Mouse (Mus musculus): ENCODE measurements around the gene Tnks2. TPM values are rescaled to one million over a fixed set of nuclear protein-coding genes. Genes with fewer than 3 reads are reported as not detected.

Gene Tnks2
- polyA plus RNA-seq, 1 experiment = 75.8 TPM

DNA sequence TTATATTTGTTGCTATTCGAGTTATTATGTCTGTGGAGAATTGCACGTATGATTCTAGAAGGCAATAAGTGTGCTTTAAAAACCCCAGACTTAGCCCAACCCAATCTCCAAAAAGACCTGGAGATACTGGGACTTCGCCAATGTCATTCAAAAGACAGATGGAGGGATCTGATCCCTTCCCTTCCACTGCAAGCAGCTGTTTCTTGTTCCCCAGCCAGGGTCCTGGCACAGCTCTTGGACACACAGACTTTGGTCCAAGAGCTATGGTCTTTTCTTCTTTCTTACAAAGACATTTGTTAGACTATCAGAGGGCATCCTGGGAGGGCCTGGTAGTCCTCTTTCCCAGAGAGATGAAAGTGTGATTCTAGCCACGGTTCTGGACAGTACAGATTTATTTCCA, 82.2 kb downstream of the Tnks2 start:
- 65% methylated on average over 4 of the region's 4 CpGs for WGBS
- TF ChIP-seq POLR2A (IDR thresholded peaks at IDR 0.05; ENCODE audit: insufficient read depth, low read depth, low read length) (no peak), CTCF (IDR thresholded peaks at IDR 0.05; ENCODE audit: insufficient read depth, low read depth, low read length) (no peak)
- Histone ChIP-seq H3K4me1 (ENCODE audit: control insufficient read depth, insufficient read depth, low read length) (0 out of 2 replicates have a peak, but pooled peaks cover 2% of the 10 kb centered on the region), H3K4me3 (ENCODE audit: insufficient read depth, low read depth, low read length) (no peak overlapping the region), H3K27ac (ENCODE audit: insufficient read depth, low read depth, low read length) (no peak overlapping the region)

DNA sequence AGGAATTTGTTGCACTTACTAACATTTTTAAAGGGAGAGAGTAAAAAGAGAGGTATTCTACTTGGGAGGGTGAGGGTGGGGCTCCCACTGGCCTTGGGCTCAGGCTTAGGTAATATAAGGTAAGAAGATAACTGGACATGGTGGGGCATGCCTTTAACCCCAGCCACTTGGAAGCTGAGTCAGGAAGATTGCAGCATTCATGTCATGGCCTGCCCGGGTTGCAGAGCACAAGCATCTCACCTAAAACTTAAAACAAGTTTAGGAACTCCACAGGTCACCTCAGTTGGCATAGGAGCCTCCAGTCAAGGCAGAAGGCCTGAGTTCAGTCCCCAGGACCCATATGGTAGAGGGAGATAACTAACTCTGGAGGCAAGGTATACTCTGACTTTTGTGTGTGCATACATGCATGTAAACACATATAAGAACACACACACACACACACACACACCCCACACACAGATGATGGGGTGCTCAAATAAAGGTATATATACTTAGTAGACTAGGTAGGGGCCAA, 82.9 kb downstream of the Tnks2 start:
- 69% methylated on average over 1 of the region's 1 CpGs for WGBS
- H3K4me1 ChIP-seq (ENCODE audit: control insufficient read depth, insufficient read depth, low read length) = 0 out of 2 replicates have a peak, but pooled peaks cover 2% of the 10 kb centered on the region
- H3K4me3 ChIP-seq (ENCODE audit: insufficient read depth, low read depth, low read length) = no peak overlapping the region
- no peak overlapping the region for H3K27ac ChIP-seq (ENCODE audit: insufficient read depth, low read depth, low read length)
- no peak for TF ChIP-seq POLR2A (IDR thresholded peaks at IDR 0.05; ENCODE audit: insufficient read depth, low read depth, low read length)
- TF ChIP-seq CTCF (IDR thresholded peaks at IDR 0.05; ENCODE audit: insufficient read depth, low read depth, low read length) = no peak

DNA sequence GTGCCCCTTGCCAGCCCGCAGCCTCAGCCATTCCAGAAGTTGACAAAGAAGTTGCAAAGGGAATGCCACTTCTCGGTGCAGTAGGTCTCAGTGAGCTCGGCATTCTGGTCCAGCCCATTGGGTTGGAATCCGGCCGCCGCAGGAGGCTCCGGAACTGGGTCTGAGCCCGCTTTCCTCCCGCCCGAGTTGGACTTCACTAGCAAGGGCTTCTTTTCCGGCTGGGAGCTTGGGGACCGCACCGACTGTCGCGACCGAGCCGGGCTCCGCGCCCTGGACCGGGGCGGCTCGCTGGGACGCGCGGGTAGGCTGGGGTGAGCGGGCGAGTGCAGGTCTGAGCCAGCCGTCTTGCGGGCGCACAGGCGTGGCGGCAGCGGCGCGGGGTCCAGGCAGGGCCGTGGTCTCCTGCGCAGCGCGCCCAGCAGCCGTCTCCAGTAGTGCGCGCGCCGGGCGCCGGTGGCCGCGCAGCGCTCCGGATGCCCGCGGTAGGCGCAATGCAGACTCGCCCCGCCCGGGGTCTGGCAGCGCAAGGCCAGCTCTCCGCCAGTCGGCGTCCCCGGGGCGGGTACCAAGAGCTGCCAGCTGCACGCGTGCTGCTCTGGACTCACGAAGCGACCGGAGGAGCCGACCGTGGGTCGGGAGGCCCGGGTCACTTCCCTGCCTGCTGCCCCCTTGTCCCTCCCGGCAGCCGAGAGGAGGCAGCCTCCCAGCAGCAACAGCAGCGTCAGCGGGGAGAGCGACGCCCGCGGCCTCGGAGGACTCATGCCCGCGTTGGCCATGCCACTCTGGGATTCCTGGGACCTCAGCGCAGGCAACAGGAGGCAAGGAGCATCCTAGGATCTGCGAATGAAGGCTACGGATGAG, 84.6 kb downstream of the Tnks2 start:
- Histone ChIP-seq H3K4me1 (ENCODE audit: control insufficient read depth, insufficient read depth, low read length) (0 out of 2 replicates have a peak, but pooled peaks cover 2% of the 10 kb centered on the region), H3K27ac (ENCODE audit: insufficient read depth, low read depth, low read length) (peak overlapping the region; percentile 13; the same call in 1 of the 2 replicates), H3K4me3 (ENCODE audit: insufficient read depth, low read depth, low read length) (peak overlapping the region; percentile 76)
- WGBS = under 1% methylated on average over 80 of the region's 85 CpGs
- TF ChIP-seq POLR2A (IDR thresholded peaks at IDR 0.05; ENCODE audit: insufficient read depth, low read depth, low read length) (peak; percentile 81; the same call in 1 of the 2 replicates), CTCF (IDR thresholded peaks at IDR 0.05; ENCODE audit: insufficient read depth, low read depth, low read length) (no peak)

DNA sequence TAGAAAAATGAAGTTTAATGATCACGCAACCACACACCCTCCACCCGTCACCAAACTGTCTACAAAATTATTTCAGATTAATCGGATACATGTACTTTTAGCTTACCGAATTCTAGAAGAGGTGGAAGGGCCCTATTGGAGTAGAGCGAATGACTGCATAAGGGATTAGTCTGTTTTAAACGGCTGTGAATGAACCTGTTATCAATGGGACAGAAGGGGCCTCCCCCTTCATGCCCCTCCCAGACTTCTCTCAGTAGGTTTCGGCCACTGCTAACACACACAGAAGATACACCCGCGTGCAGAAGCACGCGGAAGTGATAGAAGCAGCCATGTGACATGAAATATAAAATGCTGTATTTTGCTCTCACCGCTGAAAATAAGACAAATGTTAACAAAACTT, 85.4 kb downstream of the Tnks2 start, which contains the start of gene Fgfbp3:
Gene Fgfbp3, minus strand, starts transcription at position 150 of the 400 bp plus-strand sequence.
- H3K4me1 ChIP-seq (ENCODE audit: control insufficient read depth, insufficient read depth, low read length) = 0 out of 2 replicates have a peak, but pooled peaks cover 2% of the 10 kb centered on the region
- WGBS = 7% methylated on average over 12 of the region's 12 CpGs
- H3K27ac ChIP-seq (ENCODE audit: insufficient read depth, low read depth, low read length) = peak within 1 kb of the TSS; percentile 13; the same call in 1 of the 2 replicates
- peak within 1 kb of the TSS; percentile 76 for H3K4me3 ChIP-seq (ENCODE audit: insufficient read depth, low read depth, low read length)
- TF ChIP-seq POLR2A (IDR thresholded peaks at IDR 0.05; ENCODE audit: insufficient read depth, low read depth, low read length) = no peak
- no peak for TF ChIP-seq CTCF (IDR thresholded peaks at IDR 0.05; ENCODE audit: insufficient read depth, low read depth, low read length)

DNA sequence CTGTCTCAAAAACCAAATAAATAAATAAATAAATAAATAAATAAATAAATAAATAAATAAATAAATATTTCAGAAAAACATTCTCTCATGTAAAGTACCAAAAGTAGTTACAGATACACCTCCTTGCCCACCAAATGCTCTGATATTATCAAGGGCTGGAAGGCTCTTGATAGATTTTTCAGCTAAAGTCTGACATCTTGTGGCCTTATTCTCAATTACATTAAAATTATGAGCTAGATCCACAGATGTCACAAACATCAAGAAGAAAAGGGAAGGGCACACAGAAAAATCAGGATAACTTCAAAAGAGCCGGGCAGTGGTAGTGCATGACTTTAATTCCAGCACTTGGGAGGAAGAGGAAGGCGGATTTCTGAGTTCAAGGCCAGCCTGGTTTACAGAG, 88.0 kb downstream of the Tnks2 start:
- WGBS = 32% methylated on average over 2 of the region's 2 CpGs
- TF ChIP-seq POLR2A (IDR thresholded peaks at IDR 0.05; ENCODE audit: insufficient read depth, low read depth, low read length) = no peak

DNA sequence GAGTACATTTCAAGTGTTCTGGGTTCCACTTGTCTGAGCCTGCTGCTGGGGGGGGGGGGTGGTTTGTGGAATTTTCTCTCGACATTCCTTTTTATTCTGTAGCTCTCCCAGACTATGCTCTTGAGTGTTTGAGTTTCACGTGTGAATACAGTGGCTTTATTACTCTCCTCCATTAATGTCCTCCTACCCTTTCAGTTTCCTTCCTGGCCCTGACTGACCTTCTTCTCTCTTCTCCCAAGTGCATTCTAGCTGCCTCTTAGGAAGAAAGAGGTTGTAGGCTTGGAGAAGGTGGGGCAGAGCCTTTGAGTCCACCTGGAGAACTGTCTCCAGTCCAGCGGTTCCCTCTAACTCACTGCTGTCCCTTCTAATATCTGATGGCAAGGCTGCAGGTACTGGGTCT, 88.9 kb downstream of the Tnks2 start:
- Histone ChIP-seq H3K4me3 (ENCODE audit: insufficient read depth, low read depth, low read length) (no peak overlapping the region), H3K27ac (ENCODE audit: insufficient read depth, low read depth, low read length) (no peak overlapping the region), H3K4me1 (ENCODE audit: control insufficient read depth, insufficient read depth, low read length) (0 out of 2 replicates have a peak, but pooled peaks cover 2% of the 10 kb centered on the region)
- WGBS = 56% methylated on average over 3 of the region's 3 CpGs
- no peak for TF ChIP-seq POLR2A (IDR thresholded peaks at IDR 0.05; ENCODE audit: insufficient read depth, low read depth, low read length)
- no peak for TF ChIP-seq CTCF (IDR thresholded peaks at IDR 0.05; ENCODE audit: insufficient read depth, low read depth, low read length)

More for the DNA sequence above, 88.0 kb downstream of the Tnks2 start:
- no peak overlapping the region for H3K4me3 ChIP-seq (ENCODE audit: insufficient read depth, low read depth, low read length)
- H3K27ac ChIP-seq (ENCODE audit: insufficient read depth, low read depth, low read length) = no peak overlapping the region
- H3K4me1 ChIP-seq (ENCODE audit: control insufficient read depth, insufficient read depth, low read length) = 0 out of 2 replicates have a peak, but pooled peaks cover 2% of the 10 kb centered on the region

DNA sequence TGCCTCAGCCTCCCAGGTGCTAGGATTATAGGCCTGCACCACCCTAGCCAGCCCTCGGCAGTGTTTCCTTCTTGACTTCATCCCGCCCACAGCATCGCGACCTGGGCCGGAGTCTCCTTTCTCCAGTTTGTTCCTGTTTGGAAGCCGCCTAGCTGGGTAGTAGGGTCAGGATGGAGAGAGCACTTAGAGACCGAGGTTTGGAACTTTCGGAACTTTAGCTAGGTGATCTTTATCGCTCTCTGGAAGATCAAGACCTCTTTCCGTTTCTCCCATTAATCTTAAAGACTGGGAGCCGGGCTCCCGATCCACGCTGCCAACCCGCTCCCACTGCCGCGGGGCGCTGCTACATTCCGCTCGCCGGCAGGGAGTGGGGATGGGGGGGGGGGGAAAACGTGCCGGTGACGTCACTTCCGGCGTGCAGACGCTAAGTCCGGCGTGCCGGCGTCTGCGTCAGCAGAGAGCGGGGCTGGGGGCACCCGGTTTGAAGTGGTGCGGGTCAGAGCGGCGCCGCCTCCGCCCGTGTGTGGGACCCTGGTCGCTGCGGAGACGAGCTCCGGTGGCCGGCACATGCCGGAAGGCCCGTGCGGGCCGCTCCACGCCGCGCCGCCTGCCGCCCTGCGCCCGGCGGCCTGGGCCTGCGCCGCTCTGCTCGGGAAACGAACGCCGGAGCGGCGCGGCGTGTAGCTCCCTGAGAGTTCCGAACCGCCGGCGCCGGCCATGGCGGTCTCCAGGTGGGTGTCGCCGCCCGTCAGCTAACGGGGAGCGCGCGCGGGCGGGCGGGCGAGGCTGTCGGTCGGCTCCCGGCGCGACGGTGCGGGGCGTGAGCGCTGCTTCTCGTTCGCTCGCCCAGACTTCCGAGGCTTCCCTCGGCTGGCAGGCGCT, 91.9 kb downstream of the Tnks2 start, which contains the start of gene Btaf1:
Gene Btaf1, plus strand, starts transcription at position 409 of the 882 bp plus-strand sequence.
- Histone ChIP-seq H3K27ac (ENCODE audit: insufficient read depth, low read depth, low read length) (peak within 1 kb of the TSS; percentile 67), H3K4me1 (ENCODE audit: control insufficient read depth, insufficient read depth, low read length) (no peaks in the 10 kb centered on the region), H3K4me3 (ENCODE audit: insufficient read depth, low read depth, low read length) (peak within 1 kb of the TSS; percentile 79)
- WGBS = under 1% methylated on average over 98 of the region's 98 CpGs
- TF ChIP-seq POLR2A (IDR thresholded peaks at IDR 0.05; ENCODE audit: insufficient read depth, low read depth, low read length) (peak; percentile 99), CTCF (IDR thresholded peaks at IDR 0.05; ENCODE audit: insufficient read depth, low read depth, low read length) (no peak)

DNA sequence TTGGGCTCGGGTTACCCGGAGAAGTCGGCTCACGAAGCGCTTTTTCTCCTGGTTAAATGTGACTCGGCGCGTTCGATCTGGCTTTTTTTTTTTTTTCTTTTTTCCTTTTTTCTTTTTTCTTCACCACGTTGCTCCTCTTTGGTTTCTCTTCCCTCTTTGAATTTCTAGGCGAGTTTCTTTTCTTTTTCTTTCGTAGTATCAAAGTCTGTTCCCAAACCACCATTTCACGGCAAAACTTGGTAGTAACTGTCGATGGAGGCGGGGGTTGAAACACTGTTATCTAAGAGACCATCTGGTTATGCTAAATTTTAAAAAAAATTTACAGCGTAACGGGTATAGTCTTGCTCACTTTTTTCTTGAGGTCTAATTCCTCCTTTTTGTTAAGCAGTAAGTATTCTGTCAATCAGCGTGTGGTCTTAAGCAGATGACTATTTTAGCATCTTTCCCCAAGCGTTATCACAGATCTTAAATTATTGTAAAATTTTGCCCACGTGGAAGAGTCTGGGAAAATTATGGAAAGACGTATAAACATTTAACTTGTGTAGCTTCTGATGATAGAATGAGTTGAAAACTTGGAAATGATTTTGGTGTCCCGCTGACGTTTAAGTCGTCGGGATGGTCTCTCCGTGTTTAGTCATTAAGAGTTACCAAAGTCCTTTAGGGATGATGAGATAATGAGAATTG, 92.7 kb downstream of the Tnks2 start:
- H3K4me3 ChIP-seq (ENCODE audit: insufficient read depth, low read depth, low read length) = peak overlapping the region; percentile 79
- 1% methylated on average over 26 of the region's 26 CpGs for WGBS
- TF ChIP-seq POLR2A (IDR thresholded peaks at IDR 0.05; ENCODE audit: insufficient read depth, low read depth, low read length) (no peak), CTCF (IDR thresholded peaks at IDR 0.05; ENCODE audit: insufficient read depth, low read depth, low read length) (no peak)
- no peaks in the 10 kb centered on the region for H3K4me1 ChIP-seq (ENCODE audit: control insufficient read depth, insufficient read depth, low read length)
- peak overlapping the region; percentile 67 for H3K27ac ChIP-seq (ENCODE audit: insufficient read depth, low read depth, low read length)
